Mouse (Mus musculus): ENCODE data around the gene Chrna3. TPM values are rescaled to one million over a fixed set of nuclear protein-coding genes. Genes with fewer than 3 reads are reported as not detected.

The Chrna3 gene
- polyA plus RNA-seq (2012; rRNA removed), result 9.5 and 11.5 TPM in 2 replicates

DNA sequence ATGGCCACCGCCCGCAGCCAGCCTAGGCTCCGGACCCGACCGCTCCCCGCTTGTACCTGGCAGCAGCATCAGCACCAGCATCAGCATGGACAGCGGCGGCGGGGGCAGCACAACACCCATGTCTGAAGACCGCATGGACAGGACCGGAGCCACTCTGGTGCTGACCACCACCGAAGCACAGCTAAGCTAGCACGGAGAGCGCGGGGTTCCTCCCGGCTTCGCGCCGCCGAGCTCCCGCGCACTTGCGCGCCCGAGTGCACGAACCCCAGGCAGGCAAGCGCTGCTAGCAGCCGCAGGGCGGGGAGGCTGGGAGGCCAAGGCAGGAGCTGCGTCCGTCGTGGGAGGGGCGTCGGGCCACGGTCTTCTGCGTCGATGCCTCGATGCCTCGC lies at the start of gene Chrna3:
TSS of gene Chrna3 (minus strand) at position 288 of the 389 bp plus-strand sequence.

DNA sequence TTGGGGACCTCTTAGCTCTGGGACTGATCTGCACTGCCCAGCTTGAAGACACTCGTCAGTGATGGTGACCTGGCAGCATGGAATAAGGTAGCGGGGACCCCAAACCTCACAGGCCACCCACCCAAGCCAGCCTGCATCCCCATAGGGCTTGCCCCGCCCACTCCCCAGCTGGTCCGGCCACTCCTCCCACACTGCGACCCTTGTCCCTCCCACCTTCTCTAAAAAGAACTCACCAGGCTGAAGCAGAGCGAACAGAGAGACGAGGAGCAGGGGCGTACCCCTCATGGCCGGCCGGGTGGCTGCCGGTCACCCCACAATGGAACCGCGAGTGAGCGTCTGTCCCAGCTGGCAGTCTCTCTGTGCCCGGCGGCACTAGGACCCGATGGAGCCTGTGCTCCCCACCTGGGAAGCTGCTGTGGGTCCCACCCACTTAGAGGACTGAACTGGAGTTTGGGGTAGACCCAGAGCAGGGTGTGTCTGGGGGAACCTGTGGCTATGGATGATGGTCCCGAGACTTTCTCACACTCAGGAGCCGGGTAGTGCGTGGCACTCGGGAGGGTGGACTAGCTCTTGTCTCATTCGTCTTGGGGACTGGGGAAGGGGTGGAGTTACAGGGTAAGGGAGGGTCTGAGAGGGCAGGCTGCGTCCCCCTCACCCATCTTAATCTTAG lies 22.0 kb upstream of the Chrna3 start, which contains the start of gene Chrnb4:
TSS of gene Chrnb4 (minus strand) at position 569 of the 670 bp plus-strand sequence.

DNA sequence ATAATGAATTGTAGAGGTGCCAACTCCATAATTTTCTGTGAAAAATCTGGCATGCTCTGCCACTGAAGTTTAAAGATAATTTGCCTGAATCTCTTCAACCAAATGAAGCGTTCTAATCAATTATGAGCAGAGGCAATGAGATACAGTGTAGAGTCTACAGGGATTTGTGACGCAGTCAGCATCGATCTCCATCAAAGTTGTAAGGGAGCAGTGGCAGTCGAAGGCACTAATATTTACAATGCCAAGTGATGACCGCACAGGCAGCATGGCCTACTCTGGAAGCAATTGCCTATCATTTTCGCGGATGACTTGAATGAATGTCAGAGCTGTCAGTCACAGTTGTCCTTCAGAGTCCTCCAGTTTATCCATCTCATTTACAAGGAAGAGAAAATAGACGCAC lies 45.7 kb downstream of the Chrna3 start, which contains the start of gene Chrna5:
TSS of gene Chrna5 (plus strand) at position 207 of the 400 bp plus-strand sequence.

Other genes starting within 250 kb of the Chrna3 start
- gene Ireb2, start 162.8 kb downstream of the Chrna3 start, polyA plus RNA-seq (2012; rRNA removed), result 51.4 and 54.0 TPM in 2 replicates
- 0.74 and 1.0 TPM in 2 replicates for gene Hykk, start 109.3 kb downstream of the Chrna3 start, polyA plus RNA-seq (2012; rRNA removed)
- gene Psma4, start 75.8 kb downstream of the Chrna3 start, polyA plus RNA-seq (2012; rRNA removed), result 210 and 227 TPM in 2 replicates
- gene AY074887, start 75.6 kb downstream of the Chrna3 start, polyA plus RNA-seq (2012; rRNA removed), result 0.17 and 0.26 TPM in 2 replicates
- 3.4 and 3.6 TPM in 2 replicates for gene Chrna5, start 45.7 kb downstream of the Chrna3 start, polyA plus RNA-seq (2012; rRNA removed)
- 1.1 and 1.8 TPM in 2 replicates for gene Chrnb4, start 22.2 kb upstream of the Chrna3 start, polyA plus RNA-seq (2012; rRNA removed)
- 26.5 and 26.8 TPM in 2 replicates for gene Ube2q2, start 122.3 kb upstream of the Chrna3 start, polyA plus RNA-seq (2012; rRNA removed)
- 41.7 and 42.5 TPM in 2 replicates for gene Fbxo22, start 182.4 kb upstream of the Chrna3 start, polyA plus RNA-seq (2012; rRNA removed)

Measured in central nervous system, embryonic 18 days (tissue).